Mouse (Mus musculus) macrophage (primary cell): ENCODE data around the gene Akt2. TPM values are rescaled to one million over a fixed set of nuclear protein-coding genes. Genes with fewer than 3 reads are reported as not detected.

Source experiments
- H3K27ac ChIP-seq: fragments of 350-480 bp; formaldehyde crosslinking; 2 replicates; pipeline ENCODE4 v1.9.0; 2021
- H3K36me3 ChIP-seq: fragments of 350-480 bp; formaldehyde crosslinking; 2 replicates; pipeline ENCODE4 v1.9.0; 2021; ENCODE audit errors: inconsistent target
- H3K4me3 ChIP-seq: fragments of 350-480 bp; formaldehyde crosslinking; 2 replicates; pipeline ENCODE4 v1.9.0; 2021; ENCODE audit errors: inconsistent target
- H3K79me2 ChIP-seq: fragments of 350-480 bp; formaldehyde crosslinking; 2 replicates; pipeline ENCODE4 v1.9.0; 2021; ENCODE audit errors: inconsistent target
- WGBS: methylation state at CpG from one replicate; pipeline ENCODE4 v1.1.7; 2026; ENCODE audit warnings: inconsistent platforms; ENCODE audit not compliant: missing documents; 5-methylcytosine and 5-hydroxymethylcytosine counted together
- polyA plus RNA-seq: library from polyadenylated mRNA; stranded (reverse); fragments of 250-400 nt; gene quantifications from 3 replicates; pipeline ENCODE4 v1.2.4, GENCODE M21; 2018; ENCODE audit warnings: inconsistent platforms

The Akt2 gene
- polyA plus RNA-seq, 1 experiment from 2014 or later = 77.4 TPM

DNA sequence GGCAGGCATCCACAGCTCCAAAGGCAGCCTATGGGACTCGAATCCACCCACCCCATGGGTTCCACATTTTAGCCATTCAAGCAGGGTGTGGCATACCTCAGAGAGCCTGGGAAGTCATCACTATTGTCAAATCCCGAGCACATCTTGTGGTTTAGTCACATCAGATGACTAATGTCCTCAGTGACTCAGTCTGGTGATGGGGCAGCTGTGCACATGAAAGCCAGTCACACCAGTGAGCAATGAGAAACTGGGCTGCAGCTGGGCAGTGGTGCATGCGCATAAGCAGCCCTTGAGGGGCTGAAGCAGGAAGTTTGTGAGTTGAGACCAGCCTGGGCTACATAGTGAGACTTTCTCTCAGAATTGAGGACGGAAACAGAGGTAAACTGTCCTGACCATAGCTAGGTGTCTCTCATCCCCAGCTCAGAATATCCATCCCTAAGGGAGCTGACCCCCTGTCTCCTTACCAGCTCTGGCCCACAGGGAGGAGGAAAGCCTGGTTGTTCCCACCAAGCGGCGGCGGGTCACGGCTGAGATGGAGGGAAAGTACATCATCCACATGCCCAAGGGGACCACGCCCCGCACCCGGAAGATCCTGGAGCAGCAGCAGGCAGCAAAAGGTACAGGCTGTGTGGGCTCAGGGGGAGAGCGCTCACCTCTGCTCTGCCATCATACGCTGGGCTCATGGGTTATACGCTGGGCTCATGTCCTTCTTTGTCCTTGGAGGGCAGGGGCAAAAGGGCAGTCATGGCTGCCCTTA lies 17.1 kb upstream of the Akt2 start:
- peaks cover 32% of the 10 kb centered on the region for H3K36me3 ChIP-seq
- peak overlapping the region; percentile 34 for H3K4me3 ChIP-seq
- 76% methylated on average over 14 of the region's 14 CpGs for WGBS
- peak overlapping the region; percentile 96 for H3K27ac ChIP-seq
- H3K79me2 ChIP-seq = peaks cover 46% of the 10 kb centered on the region

DNA sequence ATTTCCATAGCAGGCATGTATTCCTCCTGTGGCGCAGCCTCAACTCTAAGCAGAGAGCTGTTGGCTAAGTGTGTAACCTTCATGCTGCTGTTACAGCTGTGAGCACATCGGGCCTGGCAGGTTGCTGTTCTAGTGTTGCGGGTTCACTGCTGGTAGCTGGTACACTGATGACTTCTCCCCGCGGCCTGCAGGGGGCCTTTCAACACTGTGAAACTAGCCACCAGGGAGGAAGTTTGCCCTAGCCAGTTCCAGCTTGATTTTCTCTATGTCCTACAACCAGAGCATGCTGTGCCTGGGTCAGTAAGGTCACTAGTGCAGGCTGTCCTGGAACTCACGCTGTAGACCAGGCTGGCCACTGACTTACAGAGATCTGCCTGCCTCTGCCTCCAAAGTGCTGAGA lies 14.4 kb upstream of the Akt2 start:
- Histone ChIP-seq H3K27ac (peak overlapping the region; percentile 96), H3K4me3 (no peak overlapping the region), H3K79me2 (peaks cover 72% of the 10 kb centered on the region), H3K36me3 (peaks cover 47% of the 10 kb centered on the region)
- 63% methylated on average over 6 of the region's 6 CpGs for WGBS

DNA sequence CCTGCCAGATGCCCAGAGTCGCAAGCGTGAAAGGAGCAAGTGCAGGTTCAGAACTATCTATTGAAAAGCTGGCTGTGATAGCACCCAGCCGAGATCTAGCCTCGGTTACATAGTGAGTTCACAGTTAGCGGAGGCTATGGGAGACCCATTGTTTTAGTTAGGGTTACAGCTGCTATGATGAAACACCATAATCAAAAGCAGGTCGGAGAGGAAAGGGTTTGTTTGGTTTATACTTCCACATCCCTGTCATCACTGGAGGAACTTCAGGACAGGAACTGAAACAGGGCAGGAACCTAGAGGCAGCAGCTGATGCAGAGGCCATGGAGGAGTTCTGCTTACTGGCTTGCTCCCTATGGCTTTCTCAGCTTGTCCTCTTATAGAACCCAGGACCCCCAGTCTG lies 13.8 kb upstream of the Akt2 start:
- Histone ChIP-seq H3K36me3 (peaks cover 54% of the 10 kb centered on the region), H3K4me3 (no peak overlapping the region), H3K79me2 (peaks cover 71% of the 10 kb centered on the region), H3K27ac (peak overlapping the region; percentile 96)
- 61% methylated on average over 6 of the region's 6 CpGs for WGBS

DNA sequence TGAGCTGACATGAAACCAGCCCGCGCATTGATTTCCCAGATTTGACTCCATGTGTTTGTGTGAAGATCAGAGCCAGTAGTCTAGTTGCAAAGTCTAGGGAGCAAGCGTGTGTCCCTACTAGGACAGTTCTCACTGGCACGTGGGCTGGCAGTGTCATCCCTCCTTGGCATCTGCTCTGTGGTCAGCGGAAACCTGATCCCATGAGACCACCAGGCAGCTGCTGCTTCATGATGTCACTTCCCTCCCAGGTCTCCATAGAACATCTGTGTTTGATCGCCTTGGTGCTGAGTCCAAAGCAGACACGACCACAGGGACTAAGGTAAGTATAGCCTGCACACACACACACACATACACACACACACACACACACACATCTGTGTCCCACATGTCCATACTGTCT lies 12.9 kb upstream of the Akt2 start:
- 95% methylated on average over 5 of the region's 7 CpGs for WGBS
- peak overlapping the region; percentile 96 for H3K27ac ChIP-seq
- H3K36me3 ChIP-seq = peaks cover 63% of the 10 kb centered on the region

DNA sequence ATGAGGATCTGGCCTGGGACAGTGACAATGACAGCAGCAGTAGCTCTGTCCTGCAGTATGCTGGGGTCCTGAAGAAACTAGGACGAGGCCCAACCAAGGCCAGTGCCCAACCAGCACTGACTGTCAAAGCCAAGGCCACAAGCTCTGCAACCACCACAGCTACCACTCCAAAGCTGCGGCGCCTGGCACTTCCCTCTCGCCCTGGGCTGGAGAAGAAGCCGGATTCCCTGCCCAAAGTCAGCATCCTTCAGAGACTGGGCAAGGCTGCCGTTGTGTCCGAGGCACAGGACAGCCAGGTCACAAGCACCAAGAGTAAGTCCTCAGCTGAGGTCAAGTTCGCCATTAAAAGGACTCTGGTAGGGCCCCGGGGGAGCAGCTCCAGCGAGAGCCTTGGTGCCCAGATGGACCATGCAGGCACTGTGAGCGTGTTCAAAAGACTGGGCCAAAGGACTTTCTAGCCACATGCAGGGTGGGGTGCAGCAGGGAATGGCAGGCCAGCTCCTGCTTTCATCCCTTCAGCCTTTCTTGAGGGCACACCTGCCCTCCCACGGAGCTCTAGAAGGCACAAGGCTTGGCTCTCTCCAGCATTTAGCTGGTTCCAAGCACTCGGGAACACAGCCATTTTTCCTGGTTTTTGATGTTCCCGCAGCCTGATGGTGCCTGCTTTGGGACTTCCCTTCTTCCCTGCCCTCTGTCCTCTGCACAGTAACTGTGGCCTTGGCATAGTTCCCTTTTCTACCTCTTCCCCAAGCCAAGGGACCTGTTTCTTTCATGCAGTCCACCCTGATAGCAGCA lies 10.8 kb upstream of the Akt2 start:
- Histone ChIP-seq H3K36me3 (peaks cover 61% of the 10 kb centered on the region), H3K4me3 (no peak overlapping the region), H3K27ac (no peak overlapping the region), H3K79me2 (peaks cover 56% of the 10 kb centered on the region)
- 96% methylated on average over 14 of the region's 14 CpGs for WGBS

More for the DNA sequence above, 12.9 kb upstream of the Akt2 start:
- Histone ChIP-seq H3K79me2 (peaks cover 69% of the 10 kb centered on the region), H3K4me3 (no peak overlapping the region)

DNA sequence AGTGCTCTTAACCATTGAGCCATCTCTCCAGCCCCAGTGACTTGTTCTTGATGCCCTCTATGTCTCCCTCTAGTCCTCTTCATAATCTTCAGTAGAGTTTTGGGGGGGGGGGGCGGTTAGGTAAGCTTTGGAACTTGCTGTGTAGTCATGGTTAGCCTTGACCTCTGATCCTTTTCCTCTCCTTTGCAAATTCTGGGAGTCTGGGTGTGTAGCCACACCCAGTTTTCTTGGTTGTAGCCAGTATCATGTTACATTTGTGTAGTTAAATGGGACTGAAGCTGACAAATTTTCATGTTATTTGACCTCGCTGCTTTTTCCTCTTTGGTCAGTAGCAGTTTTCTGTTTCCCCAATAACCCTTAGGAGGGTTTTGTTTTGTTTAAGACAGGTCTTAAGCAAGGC lies 4.5 kb upstream of the Akt2 start:
- WGBS = 81% methylated on average over 2 of the region's 2 CpGs
- Histone ChIP-seq H3K36me3 (peaks cover 23% of the 10 kb centered on the region; the same call in 1 of the 2 replicates), H3K27ac (no peak overlapping the region)

DNA sequence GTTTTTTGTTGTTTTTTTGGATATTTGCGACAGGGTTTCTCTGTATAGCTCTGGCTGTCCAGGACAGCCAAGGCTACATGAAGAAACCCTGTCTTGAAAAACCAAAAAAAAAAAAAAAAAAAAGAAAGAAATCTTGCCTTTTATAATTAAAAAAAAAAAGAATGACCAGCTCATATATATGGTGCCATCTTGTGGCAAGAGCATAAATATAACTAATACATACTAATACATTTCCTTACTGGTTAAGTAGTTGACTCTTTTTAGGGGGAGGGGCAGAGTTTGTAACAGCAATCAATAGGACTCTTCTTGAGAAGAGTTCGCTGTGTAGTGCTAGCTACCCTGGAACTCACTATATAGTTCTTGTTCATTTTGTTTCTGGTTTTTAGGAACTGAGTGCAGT lies 3.6 kb upstream of the Akt2 start:
- H3K79me2 ChIP-seq = peaks cover 9% of the 10 kb centered on the region
- no peak overlapping the region for H3K27ac ChIP-seq
- WGBS = 88% methylated on average over 2 of the region's 2 CpGs
- peaks cover 14% of the 10 kb centered on the region; the same call in 1 of the 2 replicates for H3K36me3 ChIP-seq
- no peak overlapping the region for H3K4me3 ChIP-seq

More for the DNA sequence above, 4.5 kb upstream of the Akt2 start:
- H3K79me2 ChIP-seq = peaks cover 3% of the 10 kb centered on the region; the same call in 1 of the 2 replicates
- no peak overlapping the region for H3K4me3 ChIP-seq

DNA sequence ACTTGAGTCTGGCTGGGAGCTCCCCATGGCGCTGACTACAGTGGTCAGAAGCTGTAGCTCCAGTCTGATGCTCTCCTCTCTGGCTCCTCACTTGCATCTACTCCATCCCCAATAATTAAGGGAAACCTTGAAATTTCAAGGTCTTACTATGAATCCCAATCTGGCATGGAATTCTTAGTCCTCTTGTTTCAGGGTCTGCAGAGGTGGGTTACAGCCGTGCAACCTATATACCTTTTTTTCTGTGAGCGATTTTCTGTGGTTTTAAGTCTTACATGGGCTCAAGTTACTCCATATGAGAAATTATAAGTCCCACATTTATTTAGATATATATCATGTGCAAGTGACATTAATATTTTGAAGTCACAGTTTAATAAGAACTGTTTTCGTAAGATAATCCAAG lies 1.3 kb upstream of the Akt2 start:
- H3K79me2 ChIP-seq = peaks cover 32% of the 10 kb centered on the region
- WGBS = 95% methylated on average over 4 of the region's 4 CpGs
- no peak overlapping the region for H3K4me3 ChIP-seq
- no peak overlapping the region for H3K27ac ChIP-seq
- no peaks in the 10 kb centered on the region for H3K36me3 ChIP-seq

DNA sequence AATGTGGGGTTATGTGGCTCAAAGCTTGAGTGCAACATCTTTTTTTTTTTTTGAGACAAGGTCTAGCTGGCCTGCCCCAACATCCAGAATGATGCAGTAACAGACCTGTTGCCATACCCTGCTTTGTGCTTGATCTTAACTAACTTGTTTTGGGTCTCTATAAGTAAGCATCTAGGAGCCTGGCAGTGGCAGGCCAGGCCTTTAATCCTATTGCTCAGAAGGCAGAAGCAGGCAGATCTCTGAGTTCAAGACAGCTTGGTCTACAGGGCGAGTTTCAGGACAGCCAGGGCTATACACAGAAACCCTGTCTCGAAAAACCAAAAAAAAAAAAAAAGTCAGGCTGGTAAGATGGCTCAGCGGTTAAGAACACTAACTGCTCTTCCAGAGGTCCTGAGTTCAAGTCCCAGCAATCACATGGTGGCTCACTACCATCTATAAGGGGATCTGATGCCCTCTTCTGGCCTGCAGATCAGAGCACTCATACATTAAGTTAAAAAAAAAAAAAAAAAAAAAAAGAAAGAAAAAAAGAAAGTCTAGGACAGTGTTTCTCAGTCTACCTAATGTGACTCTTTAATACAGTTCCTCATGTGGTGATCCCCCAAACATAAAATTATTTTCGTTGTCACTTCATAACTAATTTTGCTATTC lies 662 bp upstream of the Akt2 start:
- WGBS = 65% methylated on average over 4 of the region's 4 CpGs
- Histone ChIP-seq H3K36me3 (no peaks in the 10 kb centered on the region), H3K4me3 (peak overlapping the region; percentile 24), H3K27ac (peak overlapping the region; percentile 71), H3K79me2 (peaks cover 38% of the 10 kb centered on the region)

DNA sequence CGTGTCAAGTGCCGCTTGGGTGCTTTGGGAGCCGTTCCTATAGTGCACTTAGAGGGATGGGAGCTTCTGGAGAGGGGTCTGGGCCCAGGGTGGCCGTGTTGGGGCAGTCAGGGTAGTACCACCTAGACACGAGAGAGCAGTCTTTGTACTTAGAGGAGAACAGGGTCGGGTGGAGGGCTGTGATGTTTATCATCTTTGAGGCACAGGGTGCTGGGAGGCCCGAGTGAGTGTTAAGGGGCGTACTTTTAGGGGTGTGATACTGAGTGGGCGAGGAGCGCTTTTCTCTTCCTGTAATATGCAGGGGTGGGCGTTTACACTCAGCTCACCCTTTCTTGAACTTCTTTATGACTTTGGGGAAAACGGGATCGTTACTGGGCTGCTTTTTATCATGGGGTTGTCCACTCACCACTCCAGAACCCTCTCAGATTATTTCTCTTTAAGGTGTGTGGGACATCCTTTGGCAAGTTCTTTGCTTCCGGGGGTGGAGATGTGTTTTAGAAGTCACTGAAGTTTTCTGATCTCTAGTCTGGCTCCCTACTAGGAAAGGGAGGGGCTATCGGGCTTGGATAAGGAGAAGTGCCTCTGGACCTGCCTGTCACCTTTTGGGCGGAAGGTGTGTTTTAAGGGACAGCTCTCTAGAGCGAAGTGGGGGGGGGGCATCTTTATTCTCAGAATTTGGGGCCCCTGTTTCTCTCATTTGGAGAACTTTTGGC lies 1.0 kb downstream of the Akt2 start:
- peaks cover 55% of the 10 kb centered on the region for H3K79me2 ChIP-seq
- H3K4me3 ChIP-seq = peak overlapping the region; percentile 78
- 4% methylated on average over 17 of the region's 17 CpGs for WGBS
- H3K36me3 ChIP-seq = no peaks in the 10 kb centered on the region
- peak overlapping the region; percentile 65 for H3K27ac ChIP-seq

DNA sequence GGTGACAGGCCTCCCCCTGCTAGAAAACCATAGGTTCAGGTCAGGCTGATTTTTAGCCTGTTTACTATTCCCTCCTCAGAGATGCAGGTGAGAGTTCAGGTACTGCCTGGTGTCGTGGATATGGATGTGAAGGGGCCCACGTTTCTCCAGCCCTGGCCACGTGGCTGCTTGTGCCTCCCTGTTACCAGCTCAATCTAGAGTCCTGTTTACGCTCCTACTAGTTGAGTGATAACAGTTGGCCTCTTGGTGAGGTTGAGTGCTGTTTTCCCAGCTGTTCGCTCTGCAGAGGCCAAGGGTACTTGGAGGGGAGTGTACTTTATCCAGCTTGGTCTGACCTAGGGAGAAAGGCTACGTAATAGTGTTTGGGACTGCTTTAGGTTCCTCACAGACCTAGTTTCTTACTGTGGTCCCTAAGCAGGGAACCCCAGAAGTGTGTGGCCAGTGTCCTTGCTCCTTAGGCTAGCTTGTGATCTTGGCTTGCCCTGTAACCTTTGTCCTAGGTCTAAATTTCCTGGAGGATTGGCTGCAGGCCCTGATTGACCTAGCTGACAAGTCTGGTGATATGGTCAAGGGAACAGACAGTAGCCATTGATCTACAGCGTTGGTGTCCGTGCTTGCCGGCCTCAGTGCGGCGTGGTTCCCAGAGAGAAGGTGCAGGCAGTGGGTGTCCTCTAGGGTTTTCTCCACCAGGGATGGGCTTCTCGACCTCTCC lies 1.7 kb downstream of the Akt2 start:
- WGBS = 84% methylated on average over 11 of the region's 12 CpGs
- Histone ChIP-seq H3K36me3 (no peaks in the 10 kb centered on the region), H3K79me2 (peaks cover 62% of the 10 kb centered on the region), H3K27ac (no peak overlapping the region), H3K4me3 (peak overlapping the region; percentile 78)

DNA sequence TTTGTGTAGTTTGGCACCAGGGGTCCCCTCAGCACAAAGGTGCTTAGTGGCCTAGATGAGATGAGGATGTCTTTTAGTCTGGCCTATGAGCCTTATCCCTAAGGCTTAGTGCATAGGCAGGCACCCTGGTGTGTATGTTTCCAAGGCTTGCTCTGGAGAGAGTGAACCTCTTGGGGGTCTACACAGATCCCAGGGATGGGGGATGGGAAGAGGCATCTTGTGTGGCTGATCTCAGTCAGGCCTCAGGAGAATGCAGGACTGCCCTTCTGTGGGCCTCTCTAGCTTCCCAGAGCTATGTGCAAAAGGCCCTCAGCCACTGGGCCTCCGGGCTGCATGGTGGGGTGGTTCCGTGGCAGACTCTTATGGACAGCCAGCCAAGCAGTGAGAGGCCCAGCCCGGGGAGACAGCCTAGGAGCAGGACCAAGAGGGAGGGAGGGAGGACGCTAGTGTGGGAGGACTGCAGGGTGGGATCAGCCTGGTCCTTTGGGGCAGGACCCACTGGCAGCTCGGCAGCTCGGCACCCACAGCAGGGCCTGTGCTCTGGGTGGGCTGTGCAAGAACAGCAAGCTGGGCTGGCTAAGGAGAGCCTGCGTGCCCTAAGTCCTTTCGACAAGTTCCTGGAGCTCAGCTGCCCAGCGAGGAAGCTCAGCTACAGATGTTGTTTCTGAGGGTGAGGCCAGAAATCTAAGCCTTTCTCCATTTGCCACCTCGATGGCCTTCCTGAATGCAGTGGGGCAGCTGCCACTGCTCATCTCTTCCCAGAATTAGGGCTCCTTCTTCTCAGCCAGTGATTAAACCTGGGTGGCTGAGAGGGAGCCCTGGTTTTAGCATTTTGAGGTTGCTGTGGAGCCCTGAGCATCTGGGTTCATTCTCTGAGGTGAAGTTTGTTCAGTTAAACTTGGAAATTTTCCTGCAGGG lies 5.5 kb downstream of the Akt2 start:
- Histone ChIP-seq H3K27ac (no peak overlapping the region), H3K79me2 (peaks cover 100% of the 10 kb centered on the region), H3K4me3 (no peak overlapping the region), H3K36me3 (no peaks in the 10 kb centered on the region)
- 63% methylated on average over 10 of the region's 10 CpGs for WGBS

DNA sequence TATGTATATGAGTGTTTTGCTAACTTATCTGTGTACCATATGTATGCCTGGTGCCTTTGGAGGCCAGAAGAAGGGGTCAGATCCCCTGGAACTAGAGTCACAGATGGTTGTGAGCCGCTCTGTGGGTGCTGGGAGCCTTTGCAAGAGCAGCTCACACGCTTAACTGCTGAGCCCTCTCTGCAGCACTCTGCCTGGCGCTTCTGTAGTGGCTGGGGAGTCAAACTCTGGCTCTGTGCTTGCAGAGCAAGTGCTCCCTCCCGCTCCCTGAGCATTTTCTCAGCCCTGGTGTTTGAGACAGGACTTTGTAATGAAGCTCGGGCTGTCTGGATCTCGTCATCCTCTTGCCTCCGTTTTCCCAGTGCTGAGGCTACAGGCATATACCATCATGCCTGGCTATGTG lies 6.7 kb downstream of the Akt2 start:
- Histone ChIP-seq H3K4me3 (no peak overlapping the region), H3K27ac (no peak overlapping the region), H3K36me3 (no peaks in the 10 kb centered on the region), H3K79me2 (peaks cover 100% of the 10 kb centered on the region)
- 89% methylated on average over 6 of the region's 7 CpGs for WGBS
